Mouse (Mus musculus): ENCODE measurements around the gene Tssk2. TPM values are rescaled to one million over a fixed set of nuclear protein-coding genes. Genes with fewer than 3 reads are reported as not detected.

Gene Tssk2
- polyA plus RNA-seq, 1 experiment from 2014 or later: not detected

DNA sequence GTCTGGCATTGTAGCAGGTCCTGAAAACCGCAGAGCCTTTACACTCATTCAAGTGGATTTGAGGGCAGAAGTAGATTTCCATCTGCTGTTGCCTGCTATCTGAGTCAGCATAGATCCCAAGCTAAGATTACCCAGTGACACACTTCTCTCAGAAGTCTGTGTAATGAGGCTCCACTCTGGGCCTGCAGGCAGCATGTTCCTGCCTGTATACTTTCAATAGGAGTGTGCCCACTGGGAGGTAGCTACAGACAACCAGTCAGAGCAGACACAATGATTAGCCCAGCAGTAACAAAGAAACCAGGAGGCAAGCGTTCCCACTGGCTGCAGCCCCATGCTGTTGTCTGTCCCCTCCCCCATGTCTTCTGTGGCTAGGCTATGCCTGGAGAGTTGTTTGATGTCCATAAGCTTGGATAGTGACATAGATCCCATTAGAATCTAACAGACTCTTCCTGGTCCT is 51.0 kb downstream of the Tssk2 start:
- Histone ChIP-seq H3K36me3 (ENCODE audit: control insufficient read depth, insufficient read depth, low read length) (no peaks in the 10 kb centered on the region), H3K4me3 (ENCODE audit: control insufficient read depth in 1 of 2, insufficient read depth in 1 of 2, low read depth in 1 of 2, low read length in 2 of 2) (no peak overlapping the region), H3K4me2 (ENCODE audit: low read length) (no peak overlapping the region), H3K27me3 (ENCODE audit: control insufficient read depth, insufficient read depth, low read length) (no peaks in the 10 kb centered on the region), H3K4me1 (ENCODE audit: control insufficient read depth in 2 of 2, insufficient read depth in 2 of 2, low read length in 2 of 2) (no peaks in the 10 kb centered on the region), H3K9me3 (ENCODE audit: control insufficient read depth, low read length) (no peaks in the 10 kb centered on the region), H3K9ac (ENCODE audit: low read length) (no peak overlapping the region), H3K27ac (replicated peaks in 1 of 2; ENCODE audit: control insufficient read depth in 1 of 2, insufficient read depth in 1 of 2, low read depth in 2 of 2, low read length in 2 of 2) (no peak overlapping the region)
- no peak for ATAC-seq (ENCODE audit: insufficient number of reproducible peaks, insufficient read depth, low FRiP score, low read depth)
- 50% methylated on average over 2 of the region's 2 CpGs for WGBS

Other genes with a start within 250 kb of the Tssk2 start
- gene Med15, start 165.7 kb upstream of the Tssk2 start, polyA plus RNA-seq (2014; fragmentation: Nextera tagmentation; extraction: Ambion mirVana): 26.8 and 31.6 TPM in 2 replicates
- gene Klhl22, start 139.0 kb upstream of the Tssk2 start, polyA plus RNA-seq (2014; fragmentation: Nextera tagmentation; extraction: Ambion mirVana): 42.0 and 43.6 TPM in 2 replicates
- 7.9 and 11.1 TPM in 2 replicates for gene Scarf2, start 101.4 kb upstream of the Tssk2 start, polyA plus RNA-seq (2014; fragmentation: Nextera tagmentation; extraction: Ambion mirVana)
- not detected in 2 replicates for gene B830017H08Rik, start 65.5 kb upstream of the Tssk2 start, polyA plus RNA-seq (2014; fragmentation: Nextera tagmentation; extraction: Ambion mirVana)
- 1.0 and 1.3 TPM in 2 replicates for gene Car15, start 60.3 kb upstream of the Tssk2 start, polyA plus RNA-seq (2014; fragmentation: Nextera tagmentation; extraction: Ambion mirVana)
- 0.39 TPM in 1 of 2 replicates, not detected in the other for gene Gm20518, start 7.0 kb upstream of the Tssk2 start, polyA plus RNA-seq (2014; fragmentation: Nextera tagmentation; extraction: Ambion mirVana)
- not detected in 2 replicates for gene Tssk1, start 4.4 kb upstream of the Tssk2 start, polyA plus RNA-seq (2014; fragmentation: Nextera tagmentation; extraction: Ambion mirVana)
- 45.1 and 49.7 TPM in 2 replicates for gene Dgcr2, start 75 bp upstream of the Tssk2 start, polyA plus RNA-seq (2014; fragmentation: Nextera tagmentation; extraction: Ambion mirVana)
- 25.0 and 27.4 TPM in 2 replicates for gene Ess2, start 12.7 kb downstream of the Tssk2 start, polyA plus RNA-seq (2014; fragmentation: Nextera tagmentation; extraction: Ambion mirVana)
- gene Gsc2, start 16.4 kb downstream of the Tssk2 start, polyA plus RNA-seq (2014; fragmentation: Nextera tagmentation; extraction: Ambion mirVana): not detected in 2 replicates
- gene Slc25a1, start 29.6 kb downstream of the Tssk2 start, polyA plus RNA-seq (2014; fragmentation: Nextera tagmentation; extraction: Ambion mirVana): 25.4 and 25.5 TPM in 2 replicates
- gene Vpreb2, start 81.8 kb downstream of the Tssk2 start, polyA plus RNA-seq (2014; fragmentation: Nextera tagmentation; extraction: Ambion mirVana): not detected in 2 replicates
- gene Dgcr6, start 154.2 kb downstream of the Tssk2 start, polyA plus RNA-seq (2014; fragmentation: Nextera tagmentation; extraction: Ambion mirVana): 58.5 and 64.2 TPM in 2 replicates
- 6.9 and 7.4 TPM in 2 replicates for gene Prodh, start 191.6 kb downstream of the Tssk2 start, polyA plus RNA-seq (2014; fragmentation: Nextera tagmentation; extraction: Ambion mirVana)
- gene Rtn4r, start 229.0 kb downstream of the Tssk2 start, polyA plus RNA-seq (2014; fragmentation: Nextera tagmentation; extraction: Ambion mirVana): 0.43 and 1.00 TPM in 2 replicates